Mouse (Mus musculus) bone marrow, adult 2 months (tissue): ENCODE measurements around the gene Rnf215.
"Not testable (repeated sequence)": the region's sequence is repeated elsewhere in the genome, so short reads cannot be mapped to it uniquely, and the experiment has no call there.

Experiments used
- CTCF ChIP-seq: fragments of 200-500 bp; IDR thresholded peaks from 2 replicates; pipeline ENCODE4 v1.5.1; 2011; ENCODE audit warnings: low read length, control low read depth; ENCODE audit not compliant: control insufficient read depth, insufficient read depth
- POLR2A ChIP-seq: fragments of 200-500 bp; IDR thresholded peaks from 2 replicates; pipeline ENCODE4 v1.6.1; 2011; ENCODE audit warnings: low read depth, mild to moderate bottlenecking, control low read depth, low read length, borderline replicate concordance; ENCODE audit not compliant: control insufficient read depth

GRCm38 (mm10) chr11:4114541-4114940, 20.5 kb upstream of the Rnf215 start:
- TF ChIP-seq POLR2A, CTCF: not testable (repeated sequence)
